In the genomic region with DNA sequence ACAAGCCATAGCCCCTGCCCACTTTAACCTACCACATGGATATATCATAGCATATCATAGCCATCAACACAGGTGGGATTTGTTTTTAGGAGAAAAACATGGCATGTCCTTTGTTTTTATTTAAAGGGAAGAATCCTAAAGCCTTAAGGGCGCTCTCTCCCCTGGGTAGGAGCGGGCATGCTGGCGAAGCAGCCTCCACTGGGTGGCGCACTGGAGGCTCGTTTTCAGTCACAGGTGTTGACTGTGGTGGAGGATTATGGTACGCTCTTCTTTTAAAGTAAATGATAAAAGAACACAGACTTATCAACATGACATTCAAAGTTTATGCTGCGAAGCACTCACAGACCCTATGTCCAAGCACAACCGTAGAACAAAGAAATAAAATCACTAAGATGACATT, we compare ENCODE assay signal across 10 mouse cellular contexts. TPM values are rescaled to one million over a fixed set of nuclear protein-coding genes. Genes with fewer than 3 reads are reported as not detected.
A peak's percentile ranks its signal among the peaks of the same experiment; 100 is the strongest.
DNase-seq lines count a peak whose midpoint lies in the region; ATAC-seq and TF ChIP-seq lines count a peak whose summit lies in the region.
"Had no signal": no experiment of that assay in that cellular context is flagged by ENCODE, and none has a peak within 500 bp of the region (broad histone marks: within the 10 kb centered on the region; RNA-seq: fewer than 3 reads in every experiment).

No protein-coding gene starts in this region.

- no peak overlapping the region for H3K4me2 ChIP-seq in intestine, postnatal 0 days (replicated peaks; ENCODE audit: low read depth)
- no peak overlapping the region for H3K4me2 ChIP-seq in intestine, embryonic 15.5 days (replicated peaks)
- no peak overlapping the region for H3K4me2 ChIP-seq in midbrain, embryonic 14.5 days (ENCODE audit: low read length)
- H3K4me2 ChIP-seq: embryonic facial prominence, embryonic 12.5 days; heart, embryonic 13.5 days had no signal

- 82% methylated on average over 8 of the region's 8 CpGs for WGBS in intestine, postnatal 0 days
- WGBS in intestine, embryonic 15.5 days, result 84% methylated on average over 8 of the region's 8 CpGs
- WGBS in bone marrow, adult 2 months, result 84% methylated on average over 8 of the region's 8 CpGs
- WGBS in midbrain, embryonic 14.5 days, result 81% methylated on average over 8 of the region's 8 CpGs

- H3K9ac ChIP-seq in intestine, postnatal 0 days (ENCODE audit: low read depth, low read length), result no peak overlapping the region
- H3K9ac ChIP-seq in intestine, embryonic 15.5 days, result no peak overlapping the region
- no peak overlapping the region for H3K9ac ChIP-seq in midbrain, embryonic 14.5 days (replicated peaks; ENCODE audit: low read length)
- H3K9ac ChIP-seq: embryonic facial prominence, embryonic 12.5 days; heart, embryonic 13.5 days had no signal

- H3K27me3 ChIP-seq in intestine, postnatal 0 days (replicated peaks; ENCODE audit: control insufficient read depth, insufficient read depth, low read length), result no peaks in the 10 kb centered on the region
- H3K27me3 ChIP-seq in intestine, embryonic 15.5 days (replicated peaks), result no peaks in the 10 kb centered on the region
- no peaks in the 10 kb centered on the region for H3K27me3 ChIP-seq in midbrain, embryonic 14.5 days (ENCODE audit: control insufficient read depth, insufficient read depth, low read length)
- H3K27me3 ChIP-seq: embryonic facial prominence, embryonic 12.5 days; heart, embryonic 13.5 days had no signal

- H3K4me1 ChIP-seq in intestine, postnatal 0 days (replicated peaks; ENCODE audit: control insufficient read depth, insufficient read depth, low read length), result no peaks in the 10 kb centered on the region
- no peaks in the 10 kb centered on the region for H3K4me1 ChIP-seq in intestine, embryonic 15.5 days (replicated peaks)
- H3K4me1 ChIP-seq in bone marrow, adult 2 months (ENCODE audit: control insufficient read depth, insufficient read depth, low read length), result no peaks in the 10 kb centered on the region
- H3K4me1 ChIP-seq in midbrain, embryonic 14.5 days (ENCODE audit: control insufficient read depth, insufficient read depth, low read length), result no peaks in the 10 kb centered on the region
- H3K4me1 ChIP-seq: embryonic facial prominence, embryonic 12.5 days; heart, embryonic 13.5 days had no signal

- no peak overlapping the region for H3K27ac ChIP-seq in intestine, postnatal 0 days (ENCODE audit: low read depth, low read length)
- H3K27ac ChIP-seq in intestine, embryonic 15.5 days, result no peak overlapping the region
- no peak overlapping the region for H3K27ac ChIP-seq in bone marrow, adult 2 months (ENCODE audit: control insufficient read depth, insufficient read depth, low read depth, low read length, poor library complexity)
- H3K27ac ChIP-seq in midbrain, embryonic 14.5 days (replicated peaks; ENCODE audit: low read depth, low read length), result no peak overlapping the region
- H3K27ac ChIP-seq: embryonic facial prominence, embryonic 12.5 days; heart, embryonic 13.5 days had no signal

- no peak overlapping the region for H3K4me3 ChIP-seq in intestine, postnatal 0 days (ENCODE audit: low read depth, low read length)
- H3K4me3 ChIP-seq in intestine, embryonic 15.5 days (replicated peaks), result no peak overlapping the region
- no peak overlapping the region for H3K4me3 ChIP-seq in bone marrow, adult 2 months (replicated peaks; ENCODE audit: control insufficient read depth, low read depth, low read length)
- no peak overlapping the region for H3K4me3 ChIP-seq in midbrain, embryonic 14.5 days (replicated peaks; ENCODE audit: low read depth, low read length)
- H3K4me3 ChIP-seq: embryonic facial prominence, embryonic 12.5 days; heart, embryonic 13.5 days had no signal

- TF ChIP-seq POLR2A in bone marrow, adult 2 months (IDR thresholded peaks at IDR 0.05; ENCODE audit: borderline replicate concordance, control insufficient read depth, low read depth, low read length), result no peak

- no peaks in the 10 kb centered on the region for H3K9me3 ChIP-seq in intestine, postnatal 0 days (ENCODE audit: control insufficient read depth)
- no peaks in the 10 kb centered on the region for H3K9me3 ChIP-seq in intestine, embryonic 15.5 days
- no peaks in the 10 kb centered on the region for H3K9me3 ChIP-seq in midbrain, embryonic 14.5 days (ENCODE audit: control insufficient read depth, low read length)

- ATAC-seq in intestine, postnatal 0 days, result no peak
- ATAC-seq in intestine, embryonic 15.5 days, result no peak
- ATAC-seq in neutrophil, adult 5-6 weeks (ENCODE audit: extremely low read depth, insufficient number of reproducible peaks, low FRiP score, poor library complexity, severe bottlenecking), result peak; percentile 26; the same call in 1 of the 2 replicates
- ATAC-seq in erythroid progenitor cell, adult 5-6 weeks (replicated peaks; ENCODE audit: low FRiP score, poor library complexity, severe bottlenecking), result no peak
- no peak for ATAC-seq in midbrain, embryonic 14.5 days (ENCODE audit: low FRiP score, low TSS enrichment)

- peak; percentile 53 for DNase-seq in CD4-positive helper T cell, adult 2 months (ENCODE audit: low read depth, low spot score)
- no peak for DNase-seq in midbrain, embryonic 14.5 days
- no peak for DNase-seq in adipocyte (ENCODE audit: low spot score)

- no peaks in the 10 kb centered on the region for H3K36me3 ChIP-seq in intestine, postnatal 0 days (ENCODE audit: control insufficient read depth, insufficient read depth)
- no peaks in the 10 kb centered on the region for H3K36me3 ChIP-seq in intestine, embryonic 15.5 days
- H3K36me3 ChIP-seq in midbrain, embryonic 14.5 days (ENCODE audit: control insufficient read depth, insufficient read depth, low read length), result no peaks in the 10 kb centered on the region
- H3K36me3 ChIP-seq: embryonic facial prominence, embryonic 12.5 days; heart, embryonic 13.5 days had no signal

- peak; percentile 44 for TF ChIP-seq CTCF in intestine, postnatal 0 days (IDR thresholded peaks at IDR 0.05; ENCODE audit: low read depth)
- TF ChIP-seq CTCF in bone marrow, adult 2 months (IDR thresholded peaks at IDR 0.05; ENCODE audit: control insufficient read depth, insufficient read depth, low read length), result peak; percentile 37; the same call in 1 of the 2 replicates

RNA-seq across cellular contexts. Expression of gene Slain1, which starts 19.5 kb away (rescaled TPM):
- polyA plus RNA-seq in intestine, postnatal 0 days (2015; fragmentation: Nextera tagmentation; extraction: Ambion mirVana), result 1.3 and 1.8 TPM in 2 replicates
- polyA plus RNA-seq in intestine, embryonic 15.5 days (2015; fragmentation: Nextera tagmentation; extraction: Ambion mirVana), result 2.5 and 3.3 TPM in 2 replicates
- polyA plus RNA-seq in bone marrow, adult 2 months (2011; ENCODE audit: insufficient read depth, insufficient read length, low replicate concordance, missing spikeins), result 1.1 and 5.3 TPM in 2 replicates
- total RNA-seq in neutrophil, adult 5-6 weeks (2017), result 31.2 and 33.8 TPM in 2 replicates
- total RNA-seq in erythroid progenitor cell, adult 5-6 weeks (2015; ENCODE audit: low replicate concordance), result 2.5 and 2.9 TPM in 2 replicates
- total RNA-seq in erythroid progenitor cell, adult 5-6 weeks (2017; ENCODE audit: low replicate concordance), result 1.9 and 3.9 TPM in 2 replicates
- 30.8 and 33.1 TPM in 2 replicates for polyA plus RNA-seq in midbrain, embryonic 14.5 days (2014; fragmentation: Nextera tagmentation; extraction: Ambion mirVana)
